Comparison of ENCODE assay signal across 14 mouse cellular contexts in genomic region chr10:70264337-70265036, GRCm38 (mm10). TPM values are rescaled to one million over a fixed set of nuclear protein-coding genes. Genes with fewer than 3 reads are reported as not detected.
"Had no signal": no experiment of that assay in that cellular context is flagged by ENCODE, and none has a peak within 500 bp of the region (broad histone marks: within the 10 kb centered on the region; RNA-seq: fewer than 3 reads in every experiment).

No protein-coding gene starts in this region.

- H3K4me3 ChIP-seq: layer of hippocampus, adult 2 months; limb, embryonic 12.5 days; liver, embryonic 13.5 days; lung, embryonic 15.5 days; neural tube, embryonic 12.5 days had no signal

- ATAC-seq: intestine, postnatal 0 days; liver, postnatal 0 days had no signal

- H3K9me3 ChIP-seq: limb, embryonic 12.5 days; liver, embryonic 13.5 days; lung, embryonic 15.5 days; neural tube, embryonic 12.5 days had no signal

- H3K27me3 ChIP-seq: limb, embryonic 12.5 days; liver, embryonic 13.5 days; lung, embryonic 15.5 days; neural tube, embryonic 12.5 days had no signal

- DNase-seq: liver; liver, embryonic 13.5 days; liver, postnatal 0 days; midbrain, embryonic 14.5 days; right cerebral cortex, postnatal 4 days; spleen, adult 18-20 months; thymus, postnatal 36 days had no signal

- H3K27ac ChIP-seq: layer of hippocampus, adult 2 months; limb, embryonic 12.5 days; liver, embryonic 13.5 days; lung, embryonic 15.5 days; neural tube, embryonic 12.5 days had no signal

- H3K4me1 ChIP-seq: limb, embryonic 12.5 days; liver, embryonic 13.5 days; neural tube, embryonic 12.5 days had no signal

- H3K9ac ChIP-seq: limb, embryonic 12.5 days; liver, embryonic 13.5 days; liver, postnatal 0 days; lung, embryonic 15.5 days; neural tube, embryonic 12.5 days had no signal

- H3K4me2 ChIP-seq: limb, embryonic 12.5 days; liver, embryonic 13.5 days; lung, embryonic 15.5 days; neural tube, embryonic 12.5 days had no signal

- H3K36me3 ChIP-seq: limb, embryonic 12.5 days; liver, embryonic 13.5 days; lung, embryonic 15.5 days; neural tube, embryonic 12.5 days had no signal

RNA-seq across cellular contexts. Expression of gene Slc16a9, which starts 19.6 kb away (rescaled TPM):
- total RNA-seq: monocyte, adult 5-6 weeks; neutrophil, adult 5-6 weeks had no signal
